Mouse (Mus musculus) ES-E14 (cell line): ENCODE data around the gene Tmx2. TPM values are rescaled to one million over a fixed set of nuclear protein-coding genes. Genes with fewer than 3 reads are reported as not detected.
A peak's percentile ranks its signal among the peaks of the same experiment; 100 is the strongest.

Experiments
- DNase-seq: peaks from one replicate; pipeline ENCODE4 v3.0.0-alpha.2; 2013; ENCODE audit warnings: low read depth, low spot score
- H3K27ac ChIP-seq: 2 replicates; pipeline ENCODE4 v1.5.1; 2012; ENCODE audit warnings: low read depth, mild to moderate bottlenecking, low read length, moderate library complexity, mixed read lengths; ENCODE audit not compliant: poor library complexity, insufficient read depth, severe bottlenecking
- H3K36me3 ChIP-seq: 2 replicates; pipeline ENCODE4 v1.6.1; 2012; ENCODE audit warnings: mild to moderate bottlenecking, low read length, moderate library complexity, mixed read lengths; ENCODE audit not compliant: control insufficient read depth, poor library complexity, insufficient read depth, severe bottlenecking
- H3K4me1 ChIP-seq, 2 experiments: fragments of 150-350 bp in 1 of 2; sonication (generic) in 1 of 2; 2 replicates each; pipeline ENCODE4 v1.6.1; 2012; ENCODE audit warnings: low read length in 2 of 2, mild to moderate bottlenecking in 1 of 2, mixed read lengths in 1 of 2; ENCODE audit not compliant: control insufficient read depth in 2 of 2, insufficient read depth in 2 of 2, poor library complexity in 1 of 2
- H3K4me3 ChIP-seq, 2 experiments: fragments of 150-350 bp in 1 of 2; sonication (generic) in 1 of 2; 2 replicates each; pipeline ENCODE4 v1.5.1; 2012; ENCODE audit warnings: low read length in 2 of 2, low read depth in 1 of 2, mild to moderate bottlenecking in 1 of 2, mixed read lengths in 1 of 2; ENCODE audit not compliant: insufficient read depth in 1 of 2, poor library complexity in 1 of 2, severe bottlenecking in 1 of 2
- H3K9ac ChIP-seq: 2 replicates; pipeline ENCODE4 v1.6.1; 2012; ENCODE audit warnings: low read depth, mild to moderate bottlenecking, low read length, mixed read lengths; ENCODE audit not compliant: poor library complexity, insufficient read depth, severe bottlenecking
- H3K9me3 ChIP-seq: fragments of 150-350 bp; sonication (generic); 2 replicates; pipeline ENCODE4 v1.6.1; 2012; ENCODE audit warnings: low read depth, mild to moderate bottlenecking, low read length; ENCODE audit not compliant: control insufficient read depth, insufficient read depth
- CHD2 ChIP-seq: IDR thresholded peaks from 2 replicates; pipeline ENCODE4 v1.6.1; 2014; ENCODE audit warnings: mild to moderate bottlenecking, low read depth, low read length, inconsistent platforms
- HCFC1 ChIP-seq: IDR thresholded peaks from 2 replicates; pipeline ENCODE4 v1.6.1; 2012; ENCODE audit warnings: low read length, inconsistent platforms, borderline replicate concordance; ENCODE audit not compliant: insufficient read depth
- MAFK ChIP-seq: IDR thresholded peaks from 2 replicates; pipeline ENCODE4 v1.6.1; 2014; ENCODE audit warnings: mild to moderate bottlenecking, low read depth, low read length, inconsistent platforms; ENCODE audit not compliant: insufficient read depth
- ZC3H11A ChIP-seq: IDR thresholded peaks from 2 replicates; pipeline ENCODE4 v1.6.1; 2012; ENCODE audit warnings: low read depth, mild to moderate bottlenecking, inconsistent platforms, low read length, borderline replicate concordance
- ZNF384 ChIP-seq: IDR thresholded peaks from 2 replicates; pipeline ENCODE4 v1.6.1; 2012; ENCODE audit warnings: low read depth, low read length, inconsistent platforms
- in situ Hi-C, 2 experiments: fragments of 600-800 bp; cut with MboI; formaldehyde crosslinking; loops; one replicate each; pipeline ENCODE4 v1.15.1; 2025; ENCODE audit warnings: low sequenced_read_pairs in 2 of 2, inconsistent platforms in 1 of 2; ENCODE audit not compliant: unreplicated experiment in 2 of 2
- total RNA-seq: library from RNA; depleted of rRNA; stranded (reverse); fragments of 300-350 nt; gene quantifications from 2 replicates; pipeline ENCODE4 v1.2.3, GENCODE M21; 2012

Gene Tmx2
- total RNA-seq, 1 experiment: 160 TPM

GRCm38 (mm10) chr2:84655864-84656263, 23.1 kb downstream of the Tmx2 start:
- Histone ChIP-seq H3K4me3 (no peak overlapping the region), H3K27ac (no peak overlapping the region), H3K9ac (no peak overlapping the region), H3K36me3 (no peaks in the 10 kb centered on the region), H3K9me3 (no peaks in the 10 kb centered on the region), H3K4me1 (no peaks in the 10 kb centered on the region)
- TF ChIP-seq HCFC1 (no peak), CHD2 (no peak), ZNF384 (no peak), ZC3H11A (no peak), MAFK (no peak)
- in situ Hi-C loops: no loop called here
- no peak for DNase-seq

GRCm38 (mm10) chr2:84653354-84653753, 25.6 kb downstream of the Tmx2 start:
- Histone ChIP-seq H3K4me1 (peaks cover 0 to 2% of the 10 kb centered on the region in 2 experiments; a peak in 1 of 4 replicates), H3K9ac (no peak overlapping the region), H3K36me3 (no peaks in the 10 kb centered on the region), H3K9me3 (no peaks in the 10 kb centered on the region), H3K27ac (no peak overlapping the region), H3K4me3 (no peak overlapping the region)
- TF ChIP-seq HCFC1: no peak
- TF ChIP-seq CHD2: no peak
- no peak for TF ChIP-seq ZNF384
- no peak for TF ChIP-seq ZC3H11A
- TF ChIP-seq MAFK: no peak
- no peak for DNase-seq
- in situ Hi-C loops: no loop called here

- Histone ChIP-seq H3K27ac (peak within 1 kb of the TSS; percentile 86), H3K36me3 (0 out of 2 replicates have a peak, but pooled peaks cover 2% of the 10 kb centered on the region), H3K9ac (peak within 1 kb of the TSS; percentile 93), H3K9me3 (no peaks in the 10 kb centered on the region), H3K4me1 (peaks cover 2 to 4% of the 10 kb centered on the region in 2 experiments; a peak in 3 of 4 replicates), H3K4me3 (peak within 1 kb of the TSS; percentile 82 to 89)
- in situ Hi-C loops: no loop called here
- no peak for TF ChIP-seq ZC3H11A
- peak; percentile 90 for TF ChIP-seq CHD2
- TF ChIP-seq MAFK: no peak
- peak; percentile 99 for TF ChIP-seq ZNF384
- peak; percentile 77 for DNase-seq
Measured at GRCm38 (mm10) chr2:84650464-84651195, 28.3 kb downstream of the Tmx2 start, which contains the start of gene Ctnnd1. Ctnnd1 (minus strand) TSS chr2:84650765.

GRCm38 (mm10) chr2:84649674-84650073, 29.3 kb downstream of the Tmx2 start:
- Histone ChIP-seq H3K9me3 (no peaks in the 10 kb centered on the region), H3K9ac (peak overlapping the region; percentile 79), H3K4me1 (peaks cover 2 to 4% of the 10 kb centered on the region in 2 experiments; a peak in 3 of 4 replicates), H3K4me3 (peak overlapping the region; percentile 82 to 89), H3K27ac (peak overlapping the region; percentile 8; the same call in 1 of the 2 replicates), H3K36me3 (0 out of 2 replicates have a peak, but pooled peaks cover 2% of the 10 kb centered on the region)
- in situ Hi-C loops: no loop called here
- no peak for DNase-seq
- no peak for TF ChIP-seq HCFC1
- TF ChIP-seq ZC3H11A: no peak
- no peak for TF ChIP-seq CHD2
- no peak for TF ChIP-seq MAFK
- no peak for TF ChIP-seq ZNF384
